Mouse (Mus musculus) ovary, adult 18-20 months (tissue): ENCODE measurements around the gene Fopnl.

ENCODE experiments used
- DNase-seq: peaks from one replicate; pipeline ENCODE4 v3.0.0; 2022; ENCODE audit warnings: low spot score, mixed read lengths

The Fopnl gene

GRCm38 (mm10) chr16:14307373-14307772 lies 9.8 kb downstream of the Fopnl start:
- no peak for DNase-seq

DNA sequence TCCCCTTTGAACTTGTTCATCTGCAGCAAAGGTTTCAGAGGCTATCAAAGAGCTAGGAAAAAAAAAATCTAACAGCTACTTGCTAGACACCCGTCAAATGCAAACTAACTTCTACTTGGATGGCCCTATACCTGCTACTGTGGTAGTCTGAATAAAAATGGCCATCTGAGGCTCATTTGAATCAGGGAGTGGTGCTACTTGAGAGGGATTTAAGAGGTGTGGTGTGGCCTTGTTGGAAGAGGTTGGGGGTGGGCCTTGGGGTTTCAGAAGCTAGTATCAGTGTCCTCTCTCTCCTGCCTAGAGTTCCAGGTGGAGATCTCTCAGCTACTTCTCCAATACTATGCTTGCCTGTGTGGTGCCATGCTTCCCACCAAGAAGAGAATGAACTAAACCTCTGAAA lies 10.8 kb downstream of the Fopnl start:
- DNase-seq: no peak

DNA sequence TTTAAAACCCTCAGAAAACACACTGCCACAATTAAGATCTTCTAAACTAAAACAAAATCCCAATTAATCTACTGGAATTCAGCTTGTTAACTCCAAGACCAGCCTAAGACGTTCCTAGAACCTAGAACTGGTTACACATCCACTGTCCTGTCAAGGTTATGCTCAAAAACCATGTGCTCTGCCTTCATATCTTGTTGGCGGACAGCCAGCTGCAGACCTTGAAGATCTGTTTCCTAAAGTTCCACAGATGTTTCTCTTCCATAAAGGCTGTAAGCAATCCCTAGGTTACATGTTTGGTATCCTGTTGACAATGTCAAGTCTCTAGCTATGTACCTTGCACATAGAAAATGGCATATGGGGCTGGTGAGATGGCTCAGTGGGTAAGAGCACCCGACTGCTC lies 12.4 kb downstream of the Fopnl start:
- peak; percentile 56 for DNase-seq

GRCm38 (mm10) chr16:14303676-14304075 lies 13.5 kb downstream of the Fopnl start:
- no peak for DNase-seq

GRCm38 (mm10) chr16:14303148-14303547 lies 14.1 kb downstream of the Fopnl start:
- DNase-seq: no peak

GRCm38 (mm10) chr16:14298461-14298860 lies 18.7 kb downstream of the Fopnl start:
- no peak for DNase-seq

- no peak for DNase-seq
Measured at GRCm38 (mm10) chr16:14297746-14298145, 19.5 kb downstream of the Fopnl start.

GRCm38 (mm10) chr16:14297137-14297536 lies 20.1 kb downstream of the Fopnl start:
- DNase-seq: no peak

- no peak for DNase-seq
Measured at GRCm38 (mm10) chr16:14296544-14297124, 20.6 kb downstream of the Fopnl start.

GRCm38 (mm10) chr16:14295291-14295690 lies 21.9 kb downstream of the Fopnl start:
- DNase-seq: no peak

DNA sequence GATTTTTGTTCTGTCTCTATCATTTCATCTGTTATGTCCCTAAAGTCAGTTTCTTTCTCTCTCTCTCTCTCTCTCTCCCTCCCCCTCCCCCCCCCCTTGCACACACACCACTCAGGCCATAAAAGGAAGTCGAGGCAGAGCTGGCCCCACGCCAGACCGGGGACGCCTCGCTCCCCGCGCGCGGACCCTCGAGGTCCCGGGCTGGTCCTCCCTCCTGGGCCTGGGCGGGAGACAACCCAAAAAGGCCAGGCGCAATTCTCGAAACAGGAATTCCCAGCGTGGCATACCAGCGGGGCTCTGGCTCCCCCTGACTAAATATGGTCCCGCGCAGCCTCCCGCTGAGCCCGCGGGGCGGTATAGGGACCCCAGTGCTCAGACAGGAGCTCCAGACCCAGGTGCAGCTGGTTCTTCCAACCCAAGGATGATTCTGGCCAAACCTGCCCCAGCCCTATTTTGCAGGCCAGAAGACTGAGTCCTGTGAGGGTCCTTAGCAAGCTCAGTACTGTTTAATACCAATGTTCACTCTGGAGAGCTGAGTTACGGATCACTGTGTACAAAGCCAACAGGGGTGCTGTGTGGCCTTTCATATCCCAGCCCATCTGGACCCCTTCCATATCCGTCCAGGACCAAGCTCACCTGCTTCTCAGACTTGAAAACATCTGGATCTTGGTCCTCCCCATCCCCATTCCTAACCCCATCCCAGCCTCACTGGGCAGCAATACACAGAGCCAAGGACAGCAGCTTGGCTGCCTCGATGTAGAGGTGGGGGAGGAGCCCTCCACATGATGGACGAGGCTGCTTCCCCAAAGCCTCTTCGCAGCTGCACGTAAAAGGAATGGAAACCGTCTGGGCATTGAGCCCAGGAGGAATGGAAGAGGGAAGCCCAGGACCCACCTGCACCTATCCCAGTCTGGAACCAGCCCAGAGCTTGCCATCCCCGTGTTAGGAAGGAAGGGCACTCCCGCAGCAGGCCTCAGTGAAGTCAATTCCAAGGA lies 24.7 kb downstream of the Fopnl start:
- peak; percentile 31 for DNase-seq

DNA sequence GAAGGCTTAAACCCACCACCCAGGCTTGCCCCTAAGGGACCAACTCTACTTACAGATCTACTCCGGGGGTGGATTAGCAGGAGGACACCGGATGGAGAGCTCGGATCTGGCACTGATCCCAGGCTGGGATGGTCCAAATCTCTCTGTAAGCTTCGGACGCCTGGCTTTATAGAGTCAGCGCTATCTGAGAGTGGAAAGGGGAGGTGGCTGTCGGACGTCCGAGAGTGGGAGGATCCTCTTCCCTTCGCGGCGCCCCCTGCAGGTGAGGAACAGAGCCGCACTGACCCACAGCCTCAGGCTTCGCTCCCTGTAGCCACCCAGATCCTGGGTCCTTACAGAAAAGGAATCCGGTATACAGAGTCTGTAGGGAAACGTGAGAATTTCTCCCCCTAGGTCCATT lies 26.0 kb downstream of the Fopnl start, which contains the start of gene Myh11:
Gene Myh11, minus strand, starts transcription at position 150 of the 400 bp plus-strand sequence.
- peak; percentile 61 for DNase-seq

- no peak for DNase-seq
Measured at GRCm38 (mm10) chr16:14272374-14272965, 44.7 kb downstream of the Fopnl start.

- no peak for DNase-seq
Measured at GRCm38 (mm10) chr16:14265203-14265920, 51.8 kb downstream of the Fopnl start.

GRCm38 (mm10) chr16:14264504-14264903 lies 52.7 kb downstream of the Fopnl start:
- no peak for DNase-seq

DNA sequence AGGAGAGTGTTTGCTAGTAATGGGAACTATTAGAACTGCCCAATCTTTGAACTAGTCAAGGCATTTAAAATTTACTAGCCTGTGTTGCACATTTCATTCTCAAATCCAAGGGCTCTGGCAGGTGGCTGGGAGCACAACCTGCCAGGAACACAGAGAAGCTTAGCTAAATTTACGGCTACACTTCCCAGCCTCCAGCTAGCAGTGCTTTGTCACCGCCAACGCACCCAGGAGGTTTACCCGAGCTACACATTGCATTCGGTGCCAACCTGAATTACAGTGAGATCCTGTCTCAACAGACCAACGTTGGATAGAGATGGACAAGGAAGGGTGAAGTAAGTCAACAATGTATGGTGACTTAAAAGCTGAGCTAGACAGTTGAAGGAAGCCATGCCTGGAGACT lies 54.0 kb downstream of the Fopnl start:
- DNase-seq: no peak

GRCm38 (mm10) chr16:14262410-14262809 lies 54.8 kb downstream of the Fopnl start:
- no peak for DNase-seq

GRCm38 (mm10) chr16:14258856-14259255 lies 58.3 kb downstream of the Fopnl start:
- DNase-seq: peak; percentile 53

DNA sequence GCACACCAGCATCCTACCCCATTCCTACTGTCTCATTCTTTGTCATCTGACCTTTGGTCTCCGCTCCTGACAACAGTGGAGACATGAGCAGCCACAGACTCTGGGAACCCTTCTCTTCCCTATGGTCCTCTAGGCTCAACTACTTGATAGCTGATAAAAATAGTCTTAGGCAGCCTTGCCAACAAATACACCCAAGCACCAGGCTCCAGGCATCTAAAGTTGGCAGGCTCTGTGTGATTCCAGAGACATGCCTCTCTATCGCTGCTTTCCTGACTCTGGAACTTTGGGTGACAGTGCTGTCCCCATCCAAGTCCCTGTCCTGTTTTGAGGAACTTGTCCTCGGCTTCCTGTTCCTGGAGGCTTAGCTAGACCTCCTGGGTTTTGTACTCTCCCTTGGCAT lies 63.6 kb downstream of the Fopnl start:
- no peak for DNase-seq

- no peak for DNase-seq
Measured at GRCm38 (mm10) chr16:14252877-14253276, 64.3 kb downstream of the Fopnl start.

DNA sequence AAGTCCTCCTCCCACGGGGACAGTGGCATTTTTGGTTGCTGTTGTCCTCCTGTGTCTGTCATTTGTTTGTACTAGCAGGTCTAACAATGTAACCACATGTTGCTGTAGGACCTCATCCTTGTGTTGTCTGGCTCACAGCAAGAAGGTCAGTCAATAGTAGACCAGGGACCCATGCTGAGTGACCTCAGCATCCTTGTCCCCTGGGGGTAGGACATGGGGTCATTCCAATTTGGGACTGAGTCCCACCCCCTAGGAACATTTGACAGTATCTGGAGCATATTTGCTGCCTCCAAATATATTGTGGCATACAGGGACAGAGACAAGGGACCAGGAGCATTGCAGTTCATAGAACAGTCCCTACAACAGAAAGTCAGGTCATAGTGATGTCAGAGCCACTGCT lies 67.3 kb downstream of the Fopnl start:
- no peak for DNase-seq
